Mouse (Mus musculus): ENCODE data around the gene Lrrc7.

DNA sequence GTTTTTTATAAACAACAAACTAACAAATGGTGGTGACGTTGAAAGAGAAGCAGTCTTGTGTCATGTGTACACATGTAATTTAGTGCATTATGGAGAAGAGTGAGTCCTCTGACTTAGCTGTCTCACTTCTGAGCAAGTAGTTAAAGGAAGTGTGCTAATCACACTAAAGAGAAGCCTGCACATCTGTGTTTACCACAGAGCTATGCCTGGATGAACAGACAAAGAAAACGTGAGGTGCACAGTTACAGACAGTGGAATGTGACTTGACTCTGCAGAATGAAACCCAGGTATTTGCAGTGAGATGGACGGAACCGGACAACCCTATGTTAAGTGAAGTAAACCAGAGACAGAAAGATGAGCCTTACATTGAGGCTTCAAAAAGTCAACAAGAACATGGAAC, 430.3 kb downstream of the Lrrc7 start:
- TF ChIP-seq CTCF (IDR thresholded peaks at IDR 0.05; ENCODE audit: extremely low read depth, insufficient read depth, insufficient read length, insufficient replicate concordance): no peak
- no peak for TF ChIP-seq POLR2A (IDR thresholded peaks at IDR 0.05; ENCODE audit: low read depth, low read length)

All from spleen, adult 2 months (tissue).